Mouse (Mus musculus): ENCODE results near the gene Smndc1.

- no peak for TF ChIP-seq CTCF (conservative IDR thresholded peaks at IDR 0.05; ENCODE audit: insufficient read depth, insufficient read length, low read depth, low read length)
- no peak for TF ChIP-seq POLR2A (IDR thresholded peaks at IDR 0.05; ENCODE audit: low read depth, low read length)
Measured at GRCm38 (mm10) chr19:53404837-53405356, 14.5 kb upstream of the Smndc1 start.
